Mouse (Mus musculus) kidney, adult 10 weeks (tissue): Measurements from ENCODE around the gene Iah1. TPM values are rescaled to one million over a fixed set of nuclear protein-coding genes. Genes with fewer than 3 reads are reported as not detected.

ENCODE experiments used
- polyA plus RNA-seq: library from polyadenylated mRNA; stranded (reverse); fragments of 350-450 nt; fragmentation: Illumina TruSeq; extraction: RNeasy Lipid Tissue Mini Kit (QIAGEN cat#74804); gene quantifications from one replicate; pipeline ENCODE4 v1.2.3, GENCODE M21; 2014; ENCODE audit warnings: low read depth, low replicate concordance

Gene Iah1
- 120 TPM for polyA plus RNA-seq

GRCm38 (mm10) chr12:21315923-21316868 is at the start of gene Iah1:
Gene Iah1 (plus strand): TSS chr12:21316389.

DNA sequence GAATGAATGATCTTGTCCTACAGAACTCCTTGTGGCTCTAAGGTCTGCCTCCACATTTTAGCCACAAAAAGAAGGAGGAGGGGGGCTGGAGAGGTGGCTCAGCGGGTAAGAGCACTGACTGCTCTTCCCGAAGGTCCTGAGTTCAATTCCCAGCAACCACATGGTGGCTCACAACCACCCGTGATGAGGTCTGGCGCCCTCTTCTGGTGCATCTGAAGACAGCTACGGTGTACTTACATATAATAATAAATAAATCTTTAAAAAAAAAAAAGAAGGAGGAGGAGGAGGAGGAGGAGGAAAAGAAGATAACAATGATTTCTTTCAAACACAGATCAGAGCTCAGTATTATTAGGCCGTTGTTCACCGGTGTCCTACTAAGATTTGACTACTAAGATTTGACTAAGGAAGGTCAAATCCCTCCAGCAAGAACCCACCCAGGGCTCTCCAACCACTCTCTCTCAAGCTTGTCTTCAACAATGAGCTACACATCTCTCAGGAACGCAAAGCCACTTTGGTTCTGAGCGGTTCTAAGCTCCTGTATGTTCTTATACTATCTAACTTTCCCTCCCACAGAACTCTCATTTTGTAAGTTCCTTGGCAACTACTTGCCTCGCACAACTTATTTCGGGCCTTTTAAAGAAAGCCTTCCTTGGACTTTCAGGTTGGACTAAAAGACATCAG is 31.3 kb upstream of the Iah1 start, which contains the start of gene Cpsf3:
Gene Cpsf3 (plus strand): TSS at position 631 of the 681 bp plus-strand sequence.

GRCm38 (mm10) chr12:21286243-21286622 is 30.0 kb upstream of the Iah1 start, which contains the start of gene Itgb1bp1:
Gene Itgb1bp1 (minus strand): TSS chr12:21286284.

GRCm38 (mm10) chr12:21373100-21373819 is 57.1 kb downstream of the Iah1 start, which contains the start of gene Adam17:
Gene Adam17 (minus strand): TSS chr12:21373632.

Other genes with a start within 250 kb of the Iah1 start
- gene Cpsf3, start 31.0 kb upstream of the Iah1 start, polyA plus RNA-seq = 55.7 TPM
- gene Itgb1bp1, start 30.1 kb upstream of the Iah1 start, polyA plus RNA-seq = 20.7 TPM
- 44.8 TPM for gene Adam17, start 57.2 kb downstream of the Iah1 start, polyA plus RNA-seq
- 445 TPM for gene Ywhaq, start 101.2 kb downstream of the Iah1 start, polyA plus RNA-seq